8 mouse cellular contexts compared by ENCODE assay signal in the genomic region with DNA sequence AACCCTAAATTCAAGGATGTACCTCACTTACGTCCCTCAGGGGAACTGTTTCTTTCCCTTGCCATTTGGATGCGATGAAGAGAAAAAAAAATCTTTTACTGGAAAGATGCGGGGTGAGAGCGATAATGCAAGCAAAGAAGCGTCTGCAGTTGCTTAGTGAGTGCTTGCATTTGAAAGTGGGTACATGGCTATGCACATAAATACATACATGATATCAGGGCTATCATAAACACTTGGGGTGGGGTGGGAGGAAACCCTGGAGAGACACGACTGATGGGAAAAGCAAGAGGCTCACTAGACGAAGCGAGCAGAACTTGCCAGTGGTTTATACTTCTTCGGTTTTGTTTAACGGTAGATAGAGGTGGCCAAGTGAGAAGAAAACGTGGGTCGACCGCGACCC. TPM values are rescaled to one million over a fixed set of nuclear protein-coding genes. Genes with fewer than 3 reads are reported as not detected.
DNase-seq lines count a peak whose midpoint lies in the region; ATAC-seq and TF ChIP-seq lines count a peak whose summit lies in the region.

A gene (plus strand): TSS at position 301 of the 400 bp plus-strand sequence.

- H3K36me3 ChIP-seq in lung, embryonic 14.5 days (ENCODE audit: insufficient read depth): no peaks in the 10 kb centered on the region
- no peaks in the 10 kb centered on the region for H3K36me3 ChIP-seq in forebrain, embryonic 15.5 days
- no peaks in the 10 kb centered on the region for H3K36me3 ChIP-seq in intestine, embryonic 16.5 days (ENCODE audit: control insufficient read depth, insufficient read depth, low read length)

- DNase-seq in lung, embryonic 14.5 days: no peak
- no peak for DNase-seq in lung, postnatal 14 days
- no peak for DNase-seq in gastrocnemius, postnatal 36 days
- DNase-seq in left cerebral cortex, adult 11 months (ENCODE audit: low spot score): no peak
- DNase-seq in kidney, postnatal 36 days: no peak

- H3K4me3 ChIP-seq in lung, embryonic 14.5 days (ENCODE audit: low read depth, low read length): peak within 1 kb of the TSS; percentile 98
- H3K4me3 ChIP-seq in forebrain, embryonic 15.5 days: peak within 1 kb of the TSS; percentile 97
- H3K4me3 ChIP-seq in intestine, embryonic 16.5 days (ENCODE audit: low read length): peak within 1 kb of the TSS; percentile 78
- H3K4me3 ChIP-seq in olfactory bulb, adult 2 months (ENCODE audit: insufficient read depth, low read depth, low read length): peak within 1 kb of the TSS; percentile 74

- H3K9me3 ChIP-seq in lung, embryonic 14.5 days (ENCODE audit: low read depth, low read length): no peaks in the 10 kb centered on the region
- H3K9me3 ChIP-seq in forebrain, embryonic 15.5 days: no peaks in the 10 kb centered on the region
- H3K9me3 ChIP-seq in intestine, embryonic 16.5 days (ENCODE audit: control insufficient read depth, low read length): no peaks in the 10 kb centered on the region

- H3K27ac ChIP-seq in lung, embryonic 14.5 days (ENCODE audit: low read depth): no peak within 1 kb of the TSS
- peak within 1 kb of the TSS; percentile 49 for H3K27ac ChIP-seq in forebrain, embryonic 15.5 days (replicated peaks)
- peak within 1 kb of the TSS; percentile 3; the same call in 1 of the 2 replicates for H3K27ac ChIP-seq in intestine, embryonic 16.5 days (ENCODE audit: low read length)
- H3K27ac ChIP-seq in olfactory bulb, adult 2 months (ENCODE audit: insufficient read depth, low read depth, low read length): peak within 1 kb of the TSS; percentile 12; the same call in 1 of the 2 replicates

- no peaks in the 10 kb centered on the region for H3K4me1 ChIP-seq in lung, embryonic 14.5 days (ENCODE audit: insufficient read depth)
- H3K4me1 ChIP-seq in forebrain, embryonic 15.5 days: peaks cover 16% of the 10 kb centered on the region
- peaks cover 10% of the 10 kb centered on the region for H3K4me1 ChIP-seq in intestine, embryonic 16.5 days (ENCODE audit: control insufficient read depth, insufficient read depth, low read length)
- H3K4me1 ChIP-seq in olfactory bulb, adult 2 months (ENCODE audit: control insufficient read depth, insufficient read depth, low read length): no peaks in the 10 kb centered on the region

- no peak for ATAC-seq in lung, embryonic 14.5 days (ENCODE audit: insufficient read depth)
- ATAC-seq in forebrain, embryonic 15.5 days (replicated peaks): no peak
- ATAC-seq in intestine, embryonic 16.5 days: no peak

- peak within 1 kb of the TSS; percentile 79 for H3K9ac ChIP-seq in lung, embryonic 14.5 days
- H3K9ac ChIP-seq in forebrain, embryonic 15.5 days (replicated peaks): peak within 1 kb of the TSS; percentile 95
- H3K9ac ChIP-seq in intestine, embryonic 16.5 days (ENCODE audit: low read depth, low read length): peak within 1 kb of the TSS; percentile 88

- 0 out of 2 replicates have a peak, but pooled peaks cover 4% of the 10 kb centered on the region for H3K27me3 ChIP-seq in lung, embryonic 14.5 days (ENCODE audit: insufficient read depth, low read length)
- H3K27me3 ChIP-seq in forebrain, embryonic 15.5 days: no peaks in the 10 kb centered on the region
- no peaks in the 10 kb centered on the region for H3K27me3 ChIP-seq in intestine, embryonic 16.5 days (replicated peaks; ENCODE audit: control insufficient read depth, insufficient read depth, low read length)

- 14% methylated on average over 14 of the region's 14 CpGs for WGBS in lung, embryonic 14.5 days
- 13% methylated on average over 14 of the region's 14 CpGs for WGBS in forebrain, embryonic 15.5 days
- WGBS in intestine, embryonic 16.5 days: 11% methylated on average over 14 of the region's 14 CpGs
- WGBS in olfactory bulb, adult 2 months: 5% methylated on average over 14 of the region's 14 CpGs

- H3K4me2 ChIP-seq in lung, embryonic 14.5 days: peak within 1 kb of the TSS; percentile 85
- peak within 1 kb of the TSS; percentile 83 for H3K4me2 ChIP-seq in forebrain, embryonic 15.5 days (replicated peaks)
- peak within 1 kb of the TSS; percentile 53 for H3K4me2 ChIP-seq in intestine, embryonic 16.5 days (ENCODE audit: low read depth, low read length)

- no peak for TF ChIP-seq CTCF in lung, embryonic 14.5 days (IDR thresholded peaks at IDR 0.05; ENCODE audit: low read depth)
- TF ChIP-seq CTCF in olfactory bulb, adult 2 months (IDR thresholded peaks at IDR 0.05; ENCODE audit: insufficient read depth, low read depth, low read length): no peak

- intact Hi-C loops in gastrocnemius, postnatal 36 days (cut with DNase I): no loop called here

- TF ChIP-seq POLR2A in olfactory bulb, adult 2 months (IDR thresholded peaks at IDR 0.05; ENCODE audit: insufficient read depth, low read depth, low read length): no peak

RNA-seq across cellular contexts. Expression of the gene that starts here (rescaled TPM):
- 6.3 and 6.4 TPM in 2 replicates for polyA plus RNA-seq in lung, embryonic 14.5 days (2014; fragmentation: Nextera tagmentation; extraction: Ambion mirVana)
- polyA plus RNA-seq in forebrain, embryonic 15.5 days (2015; fragmentation: Nextera tagmentation; extraction: Ambion mirVana): 2.4 and 3.2 TPM in 2 replicates
- 12.5 and 13.6 TPM in 2 replicates for polyA plus RNA-seq in intestine, embryonic 16.5 days (2015; fragmentation: Nextera tagmentation; extraction: Ambion mirVana)
- not detected in 2 replicates for polyA plus RNA-seq in olfactory bulb, adult 2 months (2012; ENCODE audit: insufficient read depth, insufficient read length, low replicate concordance, missing spikeins)
- total RNA-seq in gastrocnemius, postnatal 36 days (2021): 1 to 10 TPM; 1.7 to 2.2 TPM
